7 mouse cellular contexts compared by ENCODE assay signal in the genomic region with DNA sequence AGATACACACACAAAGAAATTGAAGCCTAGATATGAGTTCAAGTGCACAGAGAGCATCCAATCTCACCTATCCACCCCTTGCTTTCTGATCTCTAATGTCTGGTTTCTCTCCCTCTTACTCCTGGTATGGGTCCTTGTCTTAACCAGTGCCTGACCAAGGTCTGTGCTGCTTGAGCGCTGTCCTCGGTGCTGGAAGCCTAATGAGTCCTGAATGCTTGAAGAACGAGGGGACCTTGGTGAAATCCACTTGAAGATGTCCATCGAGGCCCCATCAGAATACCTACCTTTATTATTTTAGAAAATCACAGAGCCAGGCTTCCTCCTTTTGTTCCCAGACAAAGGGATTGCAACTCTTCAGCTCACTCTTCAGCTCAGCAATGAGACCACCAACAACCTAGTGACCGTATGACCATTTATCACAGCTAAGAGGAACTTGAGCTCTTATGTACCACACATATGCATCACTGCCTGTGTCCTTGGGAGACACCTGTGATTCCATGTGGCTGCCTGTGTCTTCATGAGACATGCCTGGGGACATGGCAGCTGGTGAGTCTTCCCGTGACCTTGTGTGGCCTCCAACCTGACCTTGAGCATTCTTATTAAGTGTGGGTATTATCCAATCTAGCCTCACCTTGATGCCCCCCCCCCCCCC. TPM values are rescaled to one million over a fixed set of nuclear protein-coding genes. Genes with fewer than 3 reads are reported as not detected.
A peak's percentile ranks its signal among the peaks of the same experiment; 100 is the strongest.
DNase-seq lines count a peak whose midpoint lies in the region; ATAC-seq and TF ChIP-seq lines count a peak whose summit lies in the region.

No protein-coding gene starts in this region.

- intact Hi-C loops in gastrocnemius, postnatal 14 days (cut with DNase I; ENCODE audit: low total_unique reads) = loop anchor here (10.0 kb wide), 1 partner anchor 122 kb away; no protein-coding TSS in a partner anchor

- no peak overlapping the region for H3K4me3 ChIP-seq in lung, postnatal 0 days (ENCODE audit: low read depth, low read length)
- peak overlapping the region; percentile 49 for H3K4me3 ChIP-seq in hindbrain, embryonic 11.5 days (ENCODE audit: low read depth, low read length)
- peak overlapping the region; percentile 76 for H3K4me3 ChIP-seq in midbrain, embryonic 13.5 days (replicated peaks)

- WGBS in lung, postnatal 0 days = 15% methylated on average over 6 of the region's 6 CpGs
- WGBS in hindbrain, embryonic 11.5 days = 21% methylated on average over 6 of the region's 6 CpGs
- 19% methylated on average over 6 of the region's 6 CpGs for WGBS in midbrain, embryonic 13.5 days

- ATAC-seq in lung, postnatal 0 days = no peak
- peak; percentile 17; the same call in 1 of the 2 replicates for ATAC-seq in hindbrain, embryonic 11.5 days (ENCODE audit: low FRiP score)
- ATAC-seq in midbrain, embryonic 13.5 days = peak; percentile 27

- H3K27me3 ChIP-seq in lung, postnatal 0 days (replicated peaks; ENCODE audit: insufficient read depth, low read length) = no peaks in the 10 kb centered on the region; the same call in 1 of the 2 replicates
- H3K27me3 ChIP-seq in hindbrain, embryonic 11.5 days (ENCODE audit: control insufficient read depth, insufficient read depth, low read length) = no peaks in the 10 kb centered on the region
- H3K27me3 ChIP-seq in midbrain, embryonic 13.5 days = no peaks in the 10 kb centered on the region

- H3K9ac ChIP-seq in lung, postnatal 0 days (replicated peaks; ENCODE audit: low read depth) = no peak overlapping the region
- H3K9ac ChIP-seq in hindbrain, embryonic 11.5 days (ENCODE audit: low read depth, low read length) = no peak overlapping the region
- peak overlapping the region; percentile 93 for H3K9ac ChIP-seq in midbrain, embryonic 13.5 days (replicated peaks)

- TF ChIP-seq EP300 in lung, postnatal 0 days (IDR thresholded peaks at IDR 0.05) = no peak

- H3K9me3 ChIP-seq in lung, postnatal 0 days (ENCODE audit: low read length) = no peaks in the 10 kb centered on the region
- H3K9me3 ChIP-seq in hindbrain, embryonic 11.5 days (ENCODE audit: control insufficient read depth, low read length) = no peaks in the 10 kb centered on the region
- no peaks in the 10 kb centered on the region for H3K9me3 ChIP-seq in midbrain, embryonic 13.5 days

- H3K27ac ChIP-seq in lung, postnatal 0 days (ENCODE audit: low read length) = no peak overlapping the region
- H3K27ac ChIP-seq in hindbrain, embryonic 11.5 days (ENCODE audit: low read depth, low read length) = peak overlapping the region; percentile 79; the same call in 1 of the 2 replicates
- H3K27ac ChIP-seq in midbrain, embryonic 13.5 days = peak overlapping the region; percentile 92

- H3K4me1 ChIP-seq in lung, postnatal 0 days (ENCODE audit: insufficient read depth, low read depth, low read length) = peaks cover 6% of the 10 kb centered on the region; the same call in 1 of the 2 replicates
- H3K4me1 ChIP-seq in hindbrain, embryonic 11.5 days (replicated peaks; ENCODE audit: control insufficient read depth, insufficient read depth, low read length) = 0 out of 2 replicates have a peak, but pooled peaks cover 2% of the 10 kb centered on the region
- peaks cover 41% of the 10 kb centered on the region for H3K4me1 ChIP-seq in midbrain, embryonic 13.5 days (replicated peaks)

- TF ChIP-seq CTCF in lung, postnatal 0 days (IDR thresholded peaks at IDR 0.05) = no peak

- peak; percentile 50 for DNase-seq in lung, postnatal 0 days (ENCODE audit: low spot score)
- no peak for DNase-seq in lung, postnatal 36 days
- DNase-seq in embryo, embryonic 10 days (ENCODE audit: low spot score) = peak; percentile 87
- DNase-seq in hindbrain, embryonic 11.5 days (ENCODE audit: low spot score) = peak; percentile 49
- no peak for DNase-seq in T-cell, adult 2 months (ENCODE audit: low spot score)
- DNase-seq in gastrocnemius, postnatal 14 days = no peak

- no peaks in the 10 kb centered on the region for H3K36me3 ChIP-seq in lung, postnatal 0 days (ENCODE audit: insufficient read depth, low read length)
- no peaks in the 10 kb centered on the region for H3K36me3 ChIP-seq in hindbrain, embryonic 11.5 days (ENCODE audit: control insufficient read depth, insufficient read depth, low read length)
- H3K36me3 ChIP-seq in midbrain, embryonic 13.5 days = no peaks in the 10 kb centered on the region

- no peak overlapping the region for H3K4me2 ChIP-seq in lung, postnatal 0 days (replicated peaks; ENCODE audit: low read depth, low read length)
- H3K4me2 ChIP-seq in hindbrain, embryonic 11.5 days (replicated peaks; ENCODE audit: low read depth, low read length) = peak overlapping the region; percentile 77
- H3K4me2 ChIP-seq in midbrain, embryonic 13.5 days (replicated peaks) = peak overlapping the region; percentile 82

RNA-seq across cellular contexts. Expression of gene Acsl6, which starts 0.4 kb away (rescaled TPM):
- polyA plus RNA-seq in lung, postnatal 0 days (2015; fragmentation: Nextera tagmentation; extraction: Ambion mirVana) = 0.12 and 0.14 TPM in 2 replicates
- polyA plus RNA-seq in hindbrain, embryonic 11.5 days (2014; fragmentation: Nextera tagmentation; extraction: Ambion mirVana) = 15.6 and 16.8 TPM in 2 replicates
- 35.1 and 36.1 TPM in 2 replicates for polyA plus RNA-seq in midbrain, embryonic 13.5 days (2015; fragmentation: Nextera tagmentation; extraction: Ambion mirVana)
- 10 to 100 TPM; 17.5 to 22.5 TPM for total RNA-seq in gastrocnemius, postnatal 14 days (2021)

RNA-seq across cellular contexts. Expression of gene Il3, which starts 36.1 kb away (rescaled TPM):
- polyA plus RNA-seq in lung, postnatal 0 days (2015; fragmentation: Nextera tagmentation; extraction: Ambion mirVana) = not detected in 2 replicates
- polyA plus RNA-seq in hindbrain, embryonic 11.5 days (2014; fragmentation: Nextera tagmentation; extraction: Ambion mirVana) = not detected in 2 replicates
- not detected in 2 replicates for polyA plus RNA-seq in midbrain, embryonic 13.5 days (2015; fragmentation: Nextera tagmentation; extraction: Ambion mirVana)
- not detected for total RNA-seq in gastrocnemius, postnatal 14 days (2021)

RNA-seq across cellular contexts. Expression of gene Csf2, which starts 53.7 kb away (rescaled TPM):
- 14.7 and 16.9 TPM in 2 replicates for polyA plus RNA-seq in lung, postnatal 0 days (2015; fragmentation: Nextera tagmentation; extraction: Ambion mirVana)
- not detected in 2 replicates for polyA plus RNA-seq in hindbrain, embryonic 11.5 days (2014; fragmentation: Nextera tagmentation; extraction: Ambion mirVana)
- polyA plus RNA-seq in midbrain, embryonic 13.5 days (2015; fragmentation: Nextera tagmentation; extraction: Ambion mirVana) = not detected in 2 replicates
- not detected for total RNA-seq in gastrocnemius, postnatal 14 days (2021)

Comparison
In these comparisons a context has a peak if more than half of its experiments do, and no peak if none do; other contexts are left out.
1. DNase-seq: peak in lung, postnatal 0 days (single experiment), embryo, embryonic 10 days (single experiment) and hindbrain, embryonic 11.5 days (single experiment); none in lung, postnatal 36 days (single experiment), T-cell, adult 2 months (single experiment) and gastrocnemius, postnatal 14 days (single experiment).
2. RNA of gene Acsl6, which starts 0.4 kb away (polyA plus RNA-seq): 35.1 to 36.1 TPM in midbrain, embryonic 13.5 days and 15.6 to 16.8 TPM in hindbrain, embryonic 11.5 days; 0.12 to 0.14 TPM in lung, postnatal 0 days; every median in the first group is over 10 times any median in the second.
3. RNA of gene Csf2, which starts 53.7 kb away (polyA plus RNA-seq): 14.7 to 16.9 TPM in lung, postnatal 0 days; not detected in hindbrain, embryonic 11.5 days and not detected in midbrain, embryonic 13.5 days; every median in the first group is over 10 times any median in the second.